Mouse (Mus musculus): Measurements from ENCODE around the gene Slamf6. TPM values are rescaled to one million over a fixed set of nuclear protein-coding genes. Genes with fewer than 3 reads are reported as not detected.
A peak's percentile ranks its signal among the peaks of the same experiment; 100 is the strongest.

Gene Slamf6
- polyA plus RNA-seq, 1 experiment from 2014 or later = 7.2 TPM

DNA sequence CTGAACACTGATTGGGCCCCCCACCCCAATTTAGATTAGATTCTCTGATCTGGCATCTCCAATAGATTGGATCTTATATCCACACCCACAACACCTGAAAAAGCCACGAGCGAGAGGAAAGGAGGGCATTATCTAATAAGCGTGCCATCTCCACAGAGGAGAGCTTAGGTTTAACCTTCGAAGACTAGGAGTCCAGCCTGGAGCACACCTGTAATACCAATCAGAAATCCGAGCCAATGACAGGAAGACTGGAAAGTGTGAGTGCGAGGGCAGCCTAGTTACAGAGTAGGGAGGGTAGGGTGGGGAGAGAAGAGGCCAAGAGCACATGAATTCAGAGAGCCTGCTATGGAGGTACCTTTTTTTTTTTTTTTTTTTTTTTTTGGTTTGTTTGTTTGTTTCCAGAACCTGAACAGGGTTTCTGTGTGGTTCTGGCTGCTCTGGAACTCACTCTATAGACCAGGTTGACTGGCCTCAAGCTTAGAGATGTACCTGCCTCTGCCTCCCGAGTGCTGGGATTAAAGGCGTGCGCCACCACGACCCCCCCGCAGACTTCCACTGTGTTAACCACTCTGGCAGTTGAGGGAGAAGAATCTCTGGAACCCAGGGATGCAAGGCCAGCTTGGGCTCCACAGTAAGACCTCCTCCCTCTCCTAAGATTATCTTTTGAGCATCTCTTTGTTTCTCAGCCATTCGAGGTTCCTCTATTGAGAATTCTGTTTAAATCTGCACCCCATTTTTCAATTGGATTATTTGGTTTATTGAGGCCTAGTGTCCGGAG, 81.7 kb downstream of the Slamf6 start:
- Histone ChIP-seq H3K4me1 (ENCODE audit: insufficient read depth) (peaks cover 4% of the 10 kb centered on the region; the same call in 1 of the 2 replicates), H3K27ac (ENCODE audit: low read depth) (no peak overlapping the region), H3K4me3 (ENCODE audit: low read depth, low read length) (no peak overlapping the region), H3K9me3 (ENCODE audit: low read length) (no peaks in the 10 kb centered on the region), H3K9ac (replicated peaks) (no peak overlapping the region), H3K36me3 (replicated peaks; ENCODE audit: insufficient read depth, low read length) (no peaks in the 10 kb centered on the region), H3K27me3 (ENCODE audit: insufficient read depth, low read length) (no peaks in the 10 kb centered on the region), H3K4me2 (ENCODE audit: low read depth, low read length) (no peak overlapping the region)
- TF ChIP-seq EP300 (IDR thresholded peaks at IDR 0.05; ENCODE audit: low read depth) (no peak), CTCF (IDR thresholded peaks at IDR 0.05; ENCODE audit: low read depth) (no peak)
- ATAC-seq (no peak), DNase-seq (no peak)
- WGBS (ENCODE audit: insufficient replicate concordance) = 77% methylated on average over 13 of the region's 13 CpGs

DNA sequence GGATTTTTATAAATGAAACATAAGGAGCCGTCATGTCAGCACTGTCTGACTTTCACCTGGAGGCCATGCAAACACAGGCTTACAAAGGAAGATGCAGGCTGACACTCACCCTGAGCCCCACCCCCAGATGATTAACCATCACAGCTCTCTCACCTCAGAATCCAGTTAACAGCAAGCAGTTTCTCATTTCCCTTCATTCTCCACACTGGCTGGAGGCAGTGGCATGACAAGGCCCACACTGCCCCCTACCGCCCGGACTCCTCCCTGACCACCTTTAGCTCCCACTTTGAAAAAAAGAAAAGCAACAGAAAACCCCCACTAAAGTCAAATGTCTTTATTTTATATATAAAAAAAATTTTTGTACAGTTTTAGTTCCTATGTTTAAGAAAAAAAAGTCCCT, 83.3 kb downstream of the Slamf6 start:
- peak; percentile 78 for DNase-seq
- TF ChIP-seq EP300 (IDR thresholded peaks at IDR 0.05; ENCODE audit: low read depth) (no peak), CTCF (IDR thresholded peaks at IDR 0.05; ENCODE audit: low read depth) (peak; percentile 74)
- no peak overlapping the region for H3K27ac ChIP-seq (ENCODE audit: low read depth)
- no peaks in the 10 kb centered on the region for H3K4me1 ChIP-seq (ENCODE audit: insufficient read depth)
- H3K9ac ChIP-seq (replicated peaks) = no peak overlapping the region
- H3K36me3 ChIP-seq (replicated peaks; ENCODE audit: insufficient read depth, low read length) = no peaks in the 10 kb centered on the region
- WGBS (ENCODE audit: insufficient replicate concordance) = 40% methylated on average over 3 of the region's 3 CpGs
- no peak for ATAC-seq
- no peaks in the 10 kb centered on the region for H3K27me3 ChIP-seq (ENCODE audit: insufficient read depth, low read length)
- no peaks in the 10 kb centered on the region for H3K9me3 ChIP-seq (ENCODE audit: low read length)
- H3K4me2 ChIP-seq (ENCODE audit: low read depth, low read length) = no peak overlapping the region
- no peak overlapping the region for H3K4me3 ChIP-seq (ENCODE audit: low read depth, low read length)

DNA sequence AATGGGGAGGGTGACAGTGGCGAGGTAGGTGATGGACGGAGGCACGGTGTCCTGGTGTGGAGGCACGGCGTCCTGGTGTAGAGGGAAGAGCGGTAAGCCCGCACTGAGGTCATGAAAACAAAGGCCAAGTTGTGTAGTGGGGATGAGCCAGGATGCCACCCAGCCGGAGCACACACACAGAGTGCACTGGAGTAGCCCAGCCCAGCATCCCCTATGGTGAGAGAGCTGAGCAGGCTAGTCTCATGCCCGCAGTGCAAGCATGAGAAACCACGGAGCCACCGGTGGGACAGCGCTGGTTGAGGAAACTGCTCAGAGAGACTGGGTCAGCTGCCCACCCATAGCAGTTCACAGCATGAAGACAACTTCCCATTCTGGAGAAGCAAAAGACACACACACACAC, 84.3 kb downstream of the Slamf6 start:
- Histone ChIP-seq H3K4me2 (ENCODE audit: low read depth, low read length) (no peak overlapping the region), H3K4me3 (ENCODE audit: low read depth, low read length) (no peak overlapping the region), H3K9ac (replicated peaks) (no peak overlapping the region), H3K9me3 (ENCODE audit: low read length) (no peaks in the 10 kb centered on the region), H3K27me3 (ENCODE audit: insufficient read depth, low read length) (no peaks in the 10 kb centered on the region), H3K36me3 (replicated peaks; ENCODE audit: insufficient read depth, low read length) (no peaks in the 10 kb centered on the region), H3K4me1 (ENCODE audit: insufficient read depth) (no peaks in the 10 kb centered on the region), H3K27ac (ENCODE audit: low read depth) (no peak overlapping the region)
- ATAC-seq (no peak), DNase-seq (no peak)
- 66% methylated on average over 12 of the region's 12 CpGs for WGBS (ENCODE audit: insufficient replicate concordance)
- TF ChIP-seq EP300 (IDR thresholded peaks at IDR 0.05; ENCODE audit: low read depth) = no peak
- no peak for TF ChIP-seq CTCF (IDR thresholded peaks at IDR 0.05; ENCODE audit: low read depth)

Other genes starting within 250 kb of the Slamf6 start
- 17.2 and 17.9 TPM in 2 replicates for gene Cd48, start 235.5 kb upstream of the Slamf6 start, polyA plus RNA-seq (2015; fragmentation: Nextera tagmentation; extraction: Ambion mirVana)
- 2.4 and 2.5 TPM in 2 replicates for gene Slamf1, start 150.4 kb upstream of the Slamf6 start, polyA plus RNA-seq (2015; fragmentation: Nextera tagmentation; extraction: Ambion mirVana)
- 10.8 and 11.2 TPM in 2 replicates for gene Cd84, start 77.8 kb upstream of the Slamf6 start, polyA plus RNA-seq (2015; fragmentation: Nextera tagmentation; extraction: Ambion mirVana)
- gene Gm10521, start 21.9 kb upstream of the Slamf6 start, polyA plus RNA-seq (2015; fragmentation: Nextera tagmentation; extraction: Ambion mirVana) = 0.07 TPM in 1 of 2 replicates, not detected in the other
- 0.71 and 0.78 TPM in 2 replicates for gene Vangl2, start 110.9 kb downstream of the Slamf6 start, polyA plus RNA-seq (2015; fragmentation: Nextera tagmentation; extraction: Ambion mirVana)
- not detected in 2 replicates for gene Nhlh1, start 140.1 kb downstream of the Slamf6 start, polyA plus RNA-seq (2015; fragmentation: Nextera tagmentation; extraction: Ambion mirVana)
- gene Copa, start 165.0 kb downstream of the Slamf6 start, polyA plus RNA-seq (2015; fragmentation: Nextera tagmentation; extraction: Ambion mirVana) = 50.2 and 55.4 TPM in 2 replicates
- 36.7 and 41.8 TPM in 2 replicates for gene Ncstn, start 165.3 kb downstream of the Slamf6 start, polyA plus RNA-seq (2015; fragmentation: Nextera tagmentation; extraction: Ambion mirVana)
- 85.9 and 91.7 TPM in 2 replicates for gene Pex19, start 209.2 kb downstream of the Slamf6 start, polyA plus RNA-seq (2015; fragmentation: Nextera tagmentation; extraction: Ambion mirVana)
- 43.0 and 48.3 TPM in 2 replicates for gene Dcaf8, start 230.6 kb downstream of the Slamf6 start, polyA plus RNA-seq (2015; fragmentation: Nextera tagmentation; extraction: Ambion mirVana)

Measured in liver, postnatal 0 days (tissue).